Mouse (Mus musculus) stomach, postnatal 0 days (tissue): ENCODE results near the gene Gm45717. TPM values are rescaled to one million over a fixed set of nuclear protein-coding genes. Genes with fewer than 3 reads are reported as not detected.

ENCODE experiments used
- ATAC-seq: fragments of 200-750 bp; cut with Nextera tagmentation; 2 replicates; pipeline ENCODE4 v1.8.0; 2017; ENCODE audit not compliant: low FRiP score, low TSS enrichment
- DNase-seq: peaks from one replicate; pipeline ENCODE4 v3.0.0-alpha.2; 2016; ENCODE audit warnings: low spot score
- H3K27ac ChIP-seq: fragments of 300-500 bp; sonication (generic); replicated peaks from 2 replicates; pipeline ENCODE4 v1.5.1; 2014; ENCODE audit warnings: mild to moderate bottlenecking, control low read depth
- H3K27me3 ChIP-seq: fragments of 300-500 bp; sonication (generic); 2 replicates; pipeline ENCODE4 v1.6.1; 2014; ENCODE audit warnings: low read length; ENCODE audit not compliant: control insufficient read depth, insufficient read depth
- H3K36me3 ChIP-seq: fragments of 300-500 bp; sonication (generic); 2 replicates; pipeline ENCODE4 v1.6.1; 2014; ENCODE audit warnings: low read length, mixed read lengths; ENCODE audit not compliant: control insufficient read depth, insufficient read depth
- H3K4me1 ChIP-seq: fragments of 300-500 bp; sonication (generic); replicated peaks from 2 replicates; pipeline ENCODE4 v1.6.1; 2014; ENCODE audit warnings: antibody characterized with exemption; ENCODE audit not compliant: control insufficient read depth, insufficient read depth
- H3K4me2 ChIP-seq: fragments of 300-500 bp; sonication (generic); replicated peaks from 2 replicates; pipeline ENCODE4 v1.6.1; 2014; ENCODE audit warnings: low read depth, mild to moderate bottlenecking, control low read depth, moderate library complexity
- H3K4me3 ChIP-seq: fragments of 300-500 bp; sonication (generic); 2 replicates; pipeline ENCODE4 v1.5.1; 2014; ENCODE audit warnings: low read depth, low read length, control low read depth
- H3K9ac ChIP-seq: fragments of 300-500 bp; sonication (generic); 2 replicates; pipeline ENCODE4 v1.6.1; 2014; ENCODE audit warnings: mild to moderate bottlenecking, low read length, control low read depth, mixed read lengths
- H3K9me3 ChIP-seq: fragments of 300-500 bp; sonication (generic); 2 replicates; pipeline ENCODE4 v1.6.1; 2016; ENCODE audit warnings: low read length; ENCODE audit not compliant: control insufficient read depth
- CTCF ChIP-seq: IDR thresholded peaks from 2 replicates; pipeline ENCODE4 v1.5.1; 2016; ENCODE audit warnings: antibody characterized with exemption, low read depth, mild to moderate bottlenecking, moderate library complexity
- EP300 ChIP-seq: optimal IDR thresholded peaks from 2 replicates; pipeline ENCODE3; 2016; ENCODE audit warnings: antibody characterized with exemption
- WGBS: fragments of 180-500 bp; shearing (Covaris S2); extraction: QIAGEN DNeasy Blood & Tissue Kit; methylation state at CpG from one replicate; pipeline ENCODE4 v1.1.7; 2014; 5-methylcytosine and 5-hydroxymethylcytosine counted together
- polyA plus RNA-seq: library from polyadenylated mRNA; unstranded; fragments of >200 nt; fragmentation: Nextera tagmentation; extraction: Ambion mirVana; gene quantifications from 2 replicates; pipeline ENCODE4 v1.2.1, GENCODE M21; 2015

The Gm45717 gene
- polyA plus RNA-seq, 1 experiment from 2014 or later = 0.32 TPM

DNA sequence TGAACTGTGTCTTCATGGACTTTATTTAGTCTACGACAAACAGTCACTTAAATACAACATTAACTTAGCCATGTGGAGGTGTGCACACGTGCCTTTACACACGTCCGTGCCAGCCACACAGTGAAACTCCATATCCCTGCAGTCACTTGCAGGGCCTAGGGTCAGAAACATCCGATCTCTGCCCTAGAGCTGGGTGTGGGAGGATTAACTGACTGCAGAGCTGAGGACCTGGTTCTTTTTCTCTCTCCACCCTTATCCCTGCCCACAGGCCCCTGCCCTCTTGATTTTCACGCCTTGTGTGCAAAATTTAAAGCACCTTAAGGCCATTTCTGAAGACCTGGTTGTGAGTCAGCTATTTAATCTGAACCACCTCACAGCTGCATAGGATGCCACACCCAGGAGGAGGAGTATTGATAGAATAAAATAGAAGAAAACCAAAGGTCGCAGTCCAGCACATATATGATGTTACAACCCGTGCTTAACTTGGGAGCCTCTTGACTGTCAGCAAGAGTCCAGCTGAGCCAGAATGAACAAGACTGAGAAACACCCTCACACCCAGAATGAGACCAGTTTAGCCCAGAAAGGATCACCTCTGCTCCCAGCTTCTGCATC is 35.2 kb downstream of the Gm45717 start, which contains the start of gene Nlrp6:
Gene Nlrp6, plus strand, starts transcription at position 485 of the 612 bp plus-strand sequence.
- ATAC-seq (peak; percentile 58), DNase-seq (no peak)
- TF ChIP-seq EP300 = no peak
- no peak for TF ChIP-seq CTCF
- peaks cover 12% of the 10 kb centered on the region; the same call in 1 of the 2 replicates for H3K27me3 ChIP-seq
- no peaks in the 10 kb centered on the region for H3K36me3 ChIP-seq
- H3K9ac ChIP-seq = no peak within 1 kb of the TSS
- no peak within 1 kb of the TSS for H3K27ac ChIP-seq
- 0 out of 2 replicates have a peak, but pooled peaks cover 2% of the 10 kb centered on the region for H3K4me1 ChIP-seq
- WGBS = 51% methylated on average over 8 of the region's 8 CpGs
- no peak within 1 kb of the TSS for H3K4me2 ChIP-seq
- no peaks in the 10 kb centered on the region for H3K9me3 ChIP-seq
- no peak within 1 kb of the TSS for H3K4me3 ChIP-seq

DNA sequence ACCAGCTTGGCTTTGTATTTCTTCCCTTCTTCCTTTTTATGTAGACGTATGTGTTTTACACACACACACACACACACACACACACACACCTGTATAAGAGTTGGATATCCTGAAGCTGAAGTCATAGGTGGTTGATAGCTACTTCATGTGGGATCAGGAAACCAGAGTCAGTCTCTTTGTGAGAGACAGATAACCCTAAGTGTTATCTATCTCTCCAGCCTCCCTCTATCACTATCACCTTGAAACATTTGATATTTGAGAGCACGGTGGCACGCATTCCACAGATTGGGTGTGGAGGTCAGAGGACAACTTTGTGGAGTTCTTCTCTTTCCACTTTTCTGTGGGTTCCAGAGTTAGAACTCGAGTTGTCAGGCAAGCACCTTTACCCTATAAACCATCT is 35.8 kb downstream of the Gm45717 start:
- TF ChIP-seq CTCF (no peak), EP300 (no peak)
- H3K9ac ChIP-seq = no peak overlapping the region
- no peak for DNase-seq
- WGBS = 52% methylated on average over 4 of the region's 4 CpGs
- H3K36me3 ChIP-seq = no peaks in the 10 kb centered on the region
- H3K4me3 ChIP-seq = no peak overlapping the region
- 0 out of 2 replicates have a peak, but pooled peaks cover 2% of the 10 kb centered on the region for H3K4me1 ChIP-seq
- H3K27me3 ChIP-seq = peaks cover 12% of the 10 kb centered on the region; the same call in 1 of the 2 replicates
- no peak overlapping the region for H3K4me2 ChIP-seq
- no peak overlapping the region for H3K27ac ChIP-seq
- ATAC-seq = no peak
- no peaks in the 10 kb centered on the region for H3K9me3 ChIP-seq

DNA sequence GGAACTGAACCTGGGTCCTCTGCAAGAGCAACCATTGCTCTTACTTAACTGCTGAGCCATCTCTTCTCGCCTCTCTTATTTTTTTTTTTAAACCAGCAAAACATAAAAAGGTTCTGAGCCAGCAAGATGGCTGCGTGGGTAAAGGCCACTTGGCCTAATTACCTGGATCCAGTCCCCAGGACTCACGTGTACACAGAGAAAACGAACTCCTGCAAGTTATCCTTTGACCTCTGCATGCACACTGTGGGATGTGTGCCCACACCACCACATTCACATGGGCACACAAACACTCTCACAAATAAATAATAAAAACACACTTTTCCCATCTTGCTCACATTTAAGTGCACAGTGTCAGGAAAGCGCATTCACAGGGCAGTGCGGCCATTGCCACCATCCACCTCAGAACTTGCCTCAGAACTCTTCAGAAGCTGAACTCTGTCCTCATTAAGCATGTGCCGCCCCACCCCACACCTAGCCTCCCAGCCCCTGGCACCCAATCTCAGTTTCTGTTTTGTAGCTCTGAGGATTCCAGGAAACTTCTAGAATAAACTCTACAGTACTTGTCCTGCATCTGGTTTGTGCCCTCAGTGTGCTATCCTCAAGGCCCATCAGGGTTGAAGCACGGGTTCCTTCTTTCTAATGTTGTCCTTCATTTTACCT is 41.6 kb downstream of the Gm45717 start:
- Histone ChIP-seq H3K36me3 (no peaks in the 10 kb centered on the region), H3K27me3 (no peaks in the 10 kb centered on the region), H3K4me2 (no peak overlapping the region), H3K9ac (no peak overlapping the region), H3K4me3 (no peak overlapping the region), H3K4me1 (0 out of 2 replicates have a peak, but pooled peaks cover 3% of the 10 kb centered on the region), H3K27ac (no peak overlapping the region), H3K9me3 (no peaks in the 10 kb centered on the region)
- TF ChIP-seq EP300 (no peak), CTCF (no peak)
- no peak for DNase-seq
- ATAC-seq = no peak; the same call in 1 of the 2 replicates
- 80% methylated on average over 8 of the region's 8 CpGs for WGBS

DNA sequence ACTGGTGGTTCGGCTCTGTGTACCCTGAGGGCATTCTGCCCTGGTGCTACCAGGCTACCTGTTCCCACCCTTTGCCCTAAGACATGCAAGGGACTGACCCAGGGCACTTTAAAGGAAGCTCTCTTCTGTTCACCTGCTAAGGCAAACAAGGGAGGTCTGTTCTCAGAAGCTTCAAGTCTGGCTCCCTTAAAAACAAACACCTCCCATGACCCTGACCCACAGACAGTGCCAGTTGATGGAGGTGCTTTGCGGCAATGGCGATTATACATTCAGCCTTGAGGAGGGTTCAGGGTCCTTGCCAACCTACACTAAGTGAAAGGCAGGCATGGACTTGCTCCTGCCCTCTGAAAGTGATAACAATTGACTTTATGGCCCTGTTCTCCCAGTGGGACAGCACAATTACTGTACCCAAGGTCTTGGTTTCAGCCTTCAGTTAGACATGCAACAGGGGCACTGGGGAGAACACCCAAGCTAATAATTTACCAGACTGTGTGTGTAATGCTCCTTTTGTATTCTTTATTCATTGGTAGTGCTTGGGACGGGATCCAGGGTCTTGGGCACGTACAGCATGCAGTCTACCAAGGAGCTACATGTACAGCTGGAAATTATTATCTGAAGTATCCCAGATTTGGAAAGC is 42.8 kb downstream of the Gm45717 start:
- ATAC-seq (peak; percentile 63), DNase-seq (no peak)
- H3K4me1 ChIP-seq = 0 out of 2 replicates have a peak, but pooled peaks cover 6% of the 10 kb centered on the region
- peak overlapping the region; percentile 53 for H3K27ac ChIP-seq
- no peak for TF ChIP-seq EP300
- no peak for TF ChIP-seq CTCF
- 42% methylated on average over 5 of the region's 5 CpGs for WGBS
- no peak overlapping the region for H3K4me3 ChIP-seq
- H3K36me3 ChIP-seq = no peaks in the 10 kb centered on the region
- H3K9ac ChIP-seq = no peak overlapping the region
- H3K9me3 ChIP-seq = no peaks in the 10 kb centered on the region
- no peak overlapping the region for H3K4me2 ChIP-seq
- no peaks in the 10 kb centered on the region for H3K27me3 ChIP-seq

DNA sequence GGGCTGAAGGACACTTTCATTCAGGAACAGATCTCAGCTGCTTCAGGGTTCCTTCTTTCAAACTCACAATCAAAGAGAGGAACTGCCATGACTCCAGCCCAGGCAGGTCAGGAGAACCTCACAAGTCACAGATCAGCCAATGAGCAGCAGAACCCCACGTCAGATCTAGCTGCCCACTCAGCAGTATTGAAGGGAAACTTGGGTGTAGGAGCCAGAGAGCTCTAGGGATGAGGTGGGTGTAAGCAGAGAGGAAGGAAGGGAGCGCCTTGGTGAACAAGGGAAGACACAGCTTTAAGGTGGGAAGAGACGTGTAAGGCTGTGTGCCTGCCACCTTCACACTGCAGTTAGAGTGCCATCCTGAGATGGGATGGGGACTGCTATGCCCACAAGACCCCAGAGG is 43.4 kb downstream of the Gm45717 start:
- TF ChIP-seq CTCF (no peak), EP300 (no peak)
- ATAC-seq = no peak
- Histone ChIP-seq H3K4me2 (no peak overlapping the region), H3K4me1 (0 out of 2 replicates have a peak, but pooled peaks cover 6% of the 10 kb centered on the region), H3K36me3 (no peaks in the 10 kb centered on the region), H3K9ac (no peak overlapping the region), H3K27ac (no peak overlapping the region; the same call in 1 of the 2 replicates), H3K27me3 (no peaks in the 10 kb centered on the region), H3K9me3 (no peaks in the 10 kb centered on the region), H3K4me3 (no peak overlapping the region)
- no peak for DNase-seq
- WGBS = 58% methylated on average over 3 of the region's 3 CpGs
